Mouse (Mus musculus) intestine, embryonic 16.5 days (tissue): ENCODE results near the gene U2af1. TPM values are rescaled to one million over a fixed set of nuclear protein-coding genes. Genes with fewer than 3 reads are reported as not detected.
A peak's percentile ranks its signal among the peaks of the same experiment; 100 is the strongest.

Source experiments
- ATAC-seq: fragments of 200-750 bp; cut with Nextera tagmentation; 2 replicates; pipeline ENCODE4 v1.8.0; 2017; ENCODE audit warnings: moderate TSS enrichment, moderate library complexity
- H3K27ac ChIP-seq: fragments of 300-500 bp; sonication (generic); 2 replicates; pipeline ENCODE4 v1.5.1; 2014; ENCODE audit warnings: mild to moderate bottlenecking, low read length
- H3K27me3 ChIP-seq: fragments of 300-500 bp; sonication (generic); replicated peaks from 2 replicates; pipeline ENCODE4 v1.6.1; 2014; ENCODE audit warnings: low read length, control low read depth, mixed read lengths; ENCODE audit not compliant: control insufficient read depth, insufficient read depth
- H3K36me3 ChIP-seq: fragments of 300-500 bp; sonication (generic); 2 replicates; pipeline ENCODE4 v1.6.1; 2014; ENCODE audit warnings: low read length, control low read depth; ENCODE audit not compliant: control insufficient read depth, insufficient read depth
- H3K4me1 ChIP-seq: fragments of 300-500 bp; sonication (generic); 2 replicates; pipeline ENCODE4 v1.6.1; 2014; ENCODE audit warnings: low read length, control low read depth, mixed read lengths; ENCODE audit not compliant: control insufficient read depth, insufficient read depth
- H3K4me2 ChIP-seq: fragments of 300-500 bp; sonication (generic); 2 replicates; pipeline ENCODE4 v1.6.1; 2014; ENCODE audit warnings: low read depth, low read length, control low read depth
- H3K4me3 ChIP-seq: fragments of 300-500 bp; sonication (generic); 2 replicates; pipeline ENCODE4 v1.5.1; 2014; ENCODE audit warnings: mild to moderate bottlenecking, low read length
- H3K9ac ChIP-seq: fragments of 300-500 bp; sonication (generic); 2 replicates; pipeline ENCODE4 v1.6.1; 2014; ENCODE audit warnings: low read depth, low read length
- H3K9me3 ChIP-seq: fragments of 300-500 bp; sonication (generic); 2 replicates; pipeline ENCODE4 v1.6.1; 2016; ENCODE audit warnings: low read length, control low read depth; ENCODE audit not compliant: control insufficient read depth
- WGBS: fragments of 180-500 bp; shearing (Covaris S2); extraction: QIAGEN DNeasy Blood & Tissue Kit; methylation state at CpG from one replicate; pipeline ENCODE4 v1.1.7; 2014; 5-methylcytosine and 5-hydroxymethylcytosine counted together
- polyA plus RNA-seq: library from polyadenylated mRNA; unstranded; fragments of >200 nt; fragmentation: Nextera tagmentation; extraction: Ambion mirVana; gene quantifications from 2 replicates; pipeline ENCODE4 v1.2.1, GENCODE M21; 2015

Gene U2af1
- polyA plus RNA-seq, 1 experiment from 2014 or later: 263 TPM

- H3K4me2 ChIP-seq: no peak overlapping the region
- H3K27ac ChIP-seq: no peak overlapping the region
- no peak overlapping the region for H3K4me3 ChIP-seq
- H3K4me1 ChIP-seq: peaks cover 17% of the 10 kb centered on the region
- H3K9me3 ChIP-seq: no peaks in the 10 kb centered on the region
- H3K27me3 ChIP-seq: no peaks in the 10 kb centered on the region
- 83% methylated on average over 1 of the region's 1 CpGs for WGBS
- H3K9ac ChIP-seq: no peak overlapping the region
- ATAC-seq: no peak
- H3K36me3 ChIP-seq: no peaks in the 10 kb centered on the region
Measured at GRCm38 (mm10) chr17:31689606-31690005, 30.9 kb upstream of the U2af1 start.

- Histone ChIP-seq H3K4me3 (no peak overlapping the region), H3K4me2 (no peak overlapping the region), H3K36me3 (no peaks in the 10 kb centered on the region), H3K9ac (no peak overlapping the region), H3K27ac (no peak overlapping the region), H3K9me3 (no peaks in the 10 kb centered on the region), H3K4me1 (peaks cover 8% of the 10 kb centered on the region), H3K27me3 (no peaks in the 10 kb centered on the region)
- no peak for ATAC-seq
- WGBS: 75% methylated on average over 9 of the region's 9 CpGs
Measured at GRCm38 (mm10) chr17:31688112-31688511, 29.4 kb upstream of the U2af1 start.

- H3K4me3 ChIP-seq: no peak overlapping the region
- peak overlapping the region; percentile 31 for H3K4me2 ChIP-seq
- H3K9ac ChIP-seq: peak overlapping the region; percentile 46; the same call in 1 of the 2 replicates
- no peaks in the 10 kb centered on the region for H3K27me3 ChIP-seq
- peak overlapping the region; percentile 87 for H3K27ac ChIP-seq
- WGBS: 24% methylated on average over 3 of the region's 3 CpGs
- ATAC-seq: peak; percentile 65
- no peaks in the 10 kb centered on the region for H3K36me3 ChIP-seq
- no peaks in the 10 kb centered on the region for H3K9me3 ChIP-seq
- H3K4me1 ChIP-seq: peaks cover 8% of the 10 kb centered on the region
Measured at GRCm38 (mm10) chr17:31686225-31686564, 27.5 kb upstream of the U2af1 start.

GRCm38 (mm10) chr17:31685514-31686224, 27.0 kb upstream of the U2af1 start:
- H3K9ac ChIP-seq: peak overlapping the region; percentile 46
- 13% methylated on average over 17 of the region's 17 CpGs for WGBS
- ATAC-seq: peak; percentile 71

GRCm38 (mm10) chr17:31680450-31680849, 21.8 kb upstream of the U2af1 start:
- no peak overlapping the region for H3K9ac ChIP-seq
- WGBS: 69% methylated on average over 2 of the region's 2 CpGs
- no peaks in the 10 kb centered on the region for H3K36me3 ChIP-seq
- no peak for ATAC-seq
- H3K4me1 ChIP-seq: no peaks in the 10 kb centered on the region
- no peaks in the 10 kb centered on the region for H3K9me3 ChIP-seq
- H3K27ac ChIP-seq: no peak overlapping the region
- H3K4me2 ChIP-seq: no peak overlapping the region
- no peaks in the 10 kb centered on the region for H3K27me3 ChIP-seq
- H3K4me3 ChIP-seq: no peak overlapping the region

More at GRCm38 (mm10) chr17:31685514-31686224, 27.0 kb upstream of the U2af1 start:
- Histone ChIP-seq H3K36me3 (no peaks in the 10 kb centered on the region), H3K9me3 (no peaks in the 10 kb centered on the region), H3K4me1 (peaks cover 8% of the 10 kb centered on the region), H3K27me3 (no peaks in the 10 kb centered on the region), H3K4me2 (peak overlapping the region; percentile 31), H3K4me3 (no peak overlapping the region), H3K27ac (peak overlapping the region; percentile 87)

GRCm38 (mm10) chr17:31677507-31677906, 18.8 kb upstream of the U2af1 start, which contains the start of gene Cryaa:
Cryaa (plus strand) TSS chr17:31677807.
- WGBS: 72% methylated on average over 8 of the region's 8 CpGs
- H3K4me1 ChIP-seq: no peaks in the 10 kb centered on the region
- H3K27ac ChIP-seq: no peak within 1 kb of the TSS
- H3K9ac ChIP-seq: no peak within 1 kb of the TSS
- no peak for ATAC-seq
- no peak within 1 kb of the TSS for H3K4me3 ChIP-seq
- no peaks in the 10 kb centered on the region for H3K27me3 ChIP-seq
- no peak within 1 kb of the TSS for H3K4me2 ChIP-seq
- H3K36me3 ChIP-seq: no peaks in the 10 kb centered on the region
- H3K9me3 ChIP-seq: no peaks in the 10 kb centered on the region

- Histone ChIP-seq H3K9me3 (no peaks in the 10 kb centered on the region), H3K36me3 (no peaks in the 10 kb centered on the region)
- no peak for ATAC-seq
Measured at GRCm38 (mm10) chr17:31674426-31674825, 15.7 kb upstream of the U2af1 start.

GRCm38 (mm10) chr17:31672279-31672678, 13.6 kb upstream of the U2af1 start:
- Histone ChIP-seq H3K4me2 (no peak overlapping the region), H3K4me1 (no peaks in the 10 kb centered on the region), H3K27ac (no peak overlapping the region), H3K4me3 (no peak overlapping the region), H3K9ac (no peak overlapping the region), H3K27me3 (no peaks in the 10 kb centered on the region), H3K36me3 (no peaks in the 10 kb centered on the region), H3K9me3 (no peaks in the 10 kb centered on the region)
- ATAC-seq: no peak
- WGBS: 90% methylated on average over 12 of the region's 12 CpGs

More at GRCm38 (mm10) chr17:31674426-31674825, 15.7 kb upstream of the U2af1 start:
- no peak overlapping the region for H3K4me3 ChIP-seq
- no peak overlapping the region for H3K9ac ChIP-seq
- H3K27ac ChIP-seq: no peak overlapping the region
- WGBS: 47% methylated on average over 1 of the region's 1 CpGs
- H3K27me3 ChIP-seq: no peaks in the 10 kb centered on the region
- no peaks in the 10 kb centered on the region for H3K4me1 ChIP-seq
- H3K4me2 ChIP-seq: no peak overlapping the region

- Histone ChIP-seq H3K4me3 (no peak overlapping the region), H3K9me3 (no peaks in the 10 kb centered on the region), H3K27me3 (no peaks in the 10 kb centered on the region), H3K4me1 (no peaks in the 10 kb centered on the region), H3K9ac (no peak overlapping the region), H3K36me3 (no peaks in the 10 kb centered on the region), H3K27ac (no peak overlapping the region), H3K4me2 (no peak overlapping the region)
- ATAC-seq: no peak
- WGBS: 75% methylated on average over 8 of the region's 8 CpGs
Measured at GRCm38 (mm10) chr17:31671698-31672097, 13.0 kb upstream of the U2af1 start.

- no peak overlapping the region for H3K4me2 ChIP-seq
- H3K36me3 ChIP-seq: no peaks in the 10 kb centered on the region
- no peak overlapping the region for H3K9ac ChIP-seq
- H3K4me3 ChIP-seq: no peak overlapping the region
- H3K27me3 ChIP-seq: no peaks in the 10 kb centered on the region
- no peak overlapping the region for H3K27ac ChIP-seq
- no peaks in the 10 kb centered on the region for H3K4me1 ChIP-seq
- 50% methylated on average over 11 of the region's 11 CpGs for WGBS
- no peak for ATAC-seq
- no peaks in the 10 kb centered on the region for H3K9me3 ChIP-seq
Measured at GRCm38 (mm10) chr17:31670163-31670562, 11.5 kb upstream of the U2af1 start.
